Mouse (Mus musculus) brain, embryonic 14.5 days (tissue): Measurements from ENCODE around the gene Prr5. TPM values are rescaled to one million over a fixed set of nuclear protein-coding genes. Genes with fewer than 3 reads are reported as not detected.
"Not testable (repeated sequence)": the region's sequence is repeated elsewhere in the genome, so short reads cannot be mapped to it uniquely, and the experiment has no call there.

ENCODE experiments used
- DNase-seq: peaks from one replicate; pipeline ENCODE4 v3.0.0-alpha.2; 2011; ENCODE audit warnings: low read depth
- CTCF ChIP-seq: fragments of 200-500 bp; IDR thresholded peaks from 2 replicates; pipeline ENCODE4 v1.5.1; 2012; ENCODE audit warnings: inconsistent platforms, mild to moderate bottlenecking, moderate library complexity, borderline replicate concordance; ENCODE audit not compliant: insufficient read depth, insufficient read length; ENCODE audit errors: extremely low read depth
- POLR2A ChIP-seq: fragments of 200-500 bp; IDR thresholded peaks from 2 replicates; pipeline ENCODE4 v1.6.1; 2012; ENCODE audit warnings: mild to moderate bottlenecking, inconsistent platforms, borderline replicate concordance; ENCODE audit not compliant: poor library complexity, insufficient read depth, insufficient read length, severe bottlenecking; ENCODE audit errors: extremely low read depth
- polyA plus RNA-seq: library from polyadenylated mRNA; depleted of rRNA; stranded (reverse); fragments of >200 nt; gene quantifications from 2 replicates; pipeline ENCODE4 v1.2.3, GENCODE M21; 2012

Gene Prr5
- polyA plus RNA-seq, 1 experiment = 20.9 TPM

DNA sequence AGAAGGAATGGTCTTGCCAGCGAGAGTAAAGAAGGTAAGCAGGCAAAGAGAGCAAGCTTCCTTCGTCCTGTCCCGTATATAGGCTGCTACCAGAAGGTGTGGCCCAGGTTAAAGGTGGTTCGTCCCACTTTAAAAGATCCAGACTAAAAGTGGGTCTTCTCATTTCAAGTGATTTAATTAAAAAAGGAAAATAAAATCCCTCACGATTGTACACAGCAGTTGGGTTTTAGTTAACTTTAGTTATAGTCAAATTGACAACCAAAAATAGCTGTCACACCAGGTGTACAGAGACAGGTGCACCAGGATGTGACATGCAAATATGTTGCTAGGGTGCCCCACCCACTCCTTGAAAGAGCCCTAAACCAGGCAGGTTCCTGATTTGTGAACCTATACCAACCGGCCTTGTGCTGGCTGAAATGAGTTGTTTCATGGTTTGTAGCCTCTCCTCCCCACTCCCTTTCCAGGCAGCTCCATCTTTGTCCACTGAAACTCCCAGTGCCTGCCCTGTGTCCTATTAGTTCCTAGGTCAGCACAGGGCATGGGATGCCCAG lies 36.0 kb downstream of the Prr5 start:
- TF ChIP-seq POLR2A (no peak), CTCF (no peak)

DNA sequence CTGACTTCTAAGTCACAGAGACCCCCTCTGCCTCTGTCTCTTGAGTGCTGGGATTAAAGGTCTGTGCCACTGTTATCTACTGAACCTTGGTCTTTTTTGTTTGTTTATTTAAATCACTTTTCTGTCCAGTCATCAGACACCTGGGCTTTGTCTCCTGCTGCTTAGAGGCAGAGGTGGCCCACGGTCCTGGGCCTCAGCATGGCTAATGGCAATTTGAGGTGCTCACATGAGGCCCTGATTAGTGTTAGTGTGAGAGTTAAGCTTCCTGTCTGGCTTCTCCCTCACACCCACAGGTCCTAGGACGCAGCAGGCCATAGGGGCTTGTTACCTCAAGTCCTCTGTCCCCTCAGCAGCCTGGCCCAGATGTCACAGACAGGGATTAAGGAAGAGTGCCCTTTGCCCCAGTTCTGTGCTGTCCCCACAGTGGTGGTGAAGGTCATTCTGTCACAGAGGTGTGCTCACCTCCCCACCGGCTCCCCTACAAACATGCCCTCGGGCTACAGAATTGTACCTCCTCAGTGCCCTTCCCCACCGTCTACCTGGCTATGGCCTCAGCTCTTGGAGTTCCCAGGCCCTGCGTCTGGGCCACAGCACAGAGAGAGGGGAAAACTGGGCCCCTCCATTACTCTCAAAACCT lies 37.7 kb downstream of the Prr5 start:
- TF ChIP-seq POLR2A (no peak), CTCF (no peak)
- no peak for DNase-seq

More for the DNA sequence above, 36.0 kb downstream of the Prr5 start:
- DNase-seq = no peak

DNA sequence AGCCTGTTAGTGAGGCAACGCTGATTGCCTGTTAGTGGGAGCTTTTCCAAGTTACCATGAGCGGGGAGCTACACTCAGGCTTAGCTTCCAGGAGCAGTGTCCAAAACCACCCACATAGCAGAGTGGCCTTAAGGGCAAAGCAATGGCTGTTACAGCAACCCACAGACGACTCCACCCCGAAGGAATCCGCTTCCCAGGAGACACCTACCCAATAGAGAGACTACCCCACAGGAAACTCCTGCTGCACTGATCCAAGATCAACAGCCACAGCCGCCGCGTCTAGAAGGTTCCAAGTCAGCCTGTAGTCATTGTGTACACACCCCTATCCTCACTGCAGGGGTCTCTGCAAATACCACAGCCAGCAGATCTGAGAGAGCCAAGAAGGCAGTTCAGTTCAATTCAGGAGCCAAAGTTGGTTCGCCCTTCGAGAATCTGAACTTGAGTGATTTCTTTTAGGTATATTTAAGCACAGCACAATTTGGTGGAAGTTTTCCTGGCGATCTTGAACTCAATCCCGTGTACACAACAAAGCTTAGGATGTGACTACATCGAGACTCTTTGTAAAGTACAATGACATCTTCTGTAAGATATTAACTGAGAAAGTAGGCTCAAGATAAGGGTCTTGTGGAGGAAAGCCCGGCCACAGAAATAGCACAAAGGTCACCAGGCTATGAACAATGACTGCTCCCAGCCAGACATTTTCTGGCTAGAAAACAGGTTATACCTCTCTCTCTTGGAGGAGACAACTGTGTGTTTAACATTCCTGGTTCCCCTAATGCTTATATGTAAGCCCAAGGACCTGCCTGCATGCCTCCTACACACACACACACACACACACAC lies 43.4 kb downstream of the Prr5 start:
- no peak for TF ChIP-seq CTCF
- TF ChIP-seq POLR2A = no peak
- peak; percentile 19 for DNase-seq

DNA sequence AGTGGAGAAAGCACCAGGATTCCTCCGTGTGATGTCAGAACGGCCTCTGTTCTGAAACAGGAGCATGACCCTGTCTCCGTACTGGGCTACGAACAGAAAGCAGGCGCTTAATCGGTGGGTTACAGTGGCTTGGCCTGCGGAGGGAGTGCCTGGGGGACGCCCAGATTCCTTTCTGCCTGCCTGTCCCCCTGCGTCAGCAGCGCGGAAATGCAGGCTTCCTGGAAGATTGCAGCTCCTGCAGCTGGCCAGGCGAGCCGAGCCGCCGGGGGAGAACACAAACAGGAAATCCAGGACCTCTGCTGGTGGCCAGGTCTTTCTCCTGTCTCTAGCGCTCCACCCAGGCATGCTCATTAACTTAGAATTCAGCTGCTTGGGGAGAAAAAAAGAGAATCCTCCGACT lies 45.3 kb downstream of the Prr5 start:
- DNase-seq = peak; percentile 86
- TF ChIP-seq POLR2A (no peak), CTCF (peak; percentile 45; the same call in 1 of the 2 replicates)

DNA sequence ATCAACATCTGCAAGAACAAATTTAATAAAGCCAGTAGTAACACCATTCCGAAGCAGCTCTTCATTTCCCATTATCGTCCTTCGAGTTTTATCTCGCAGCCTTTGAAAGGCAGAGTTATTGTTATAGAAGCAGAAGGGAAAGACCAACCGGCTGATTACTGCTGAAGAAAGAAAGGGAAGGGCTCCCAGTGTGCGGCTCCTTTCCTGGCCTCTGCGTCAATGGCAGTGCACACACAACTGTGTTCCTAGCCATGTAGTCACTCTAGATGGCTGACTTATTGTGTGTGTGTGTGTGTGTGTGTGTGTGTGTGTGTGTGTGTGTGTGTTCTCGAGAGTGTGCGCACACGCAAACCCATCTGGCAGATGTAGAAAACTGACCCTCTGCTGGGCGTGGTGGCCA lies 45.7 kb downstream of the Prr5 start:
- DNase-seq = no peak
- TF ChIP-seq CTCF (no peak), POLR2A (no peak)

DNA sequence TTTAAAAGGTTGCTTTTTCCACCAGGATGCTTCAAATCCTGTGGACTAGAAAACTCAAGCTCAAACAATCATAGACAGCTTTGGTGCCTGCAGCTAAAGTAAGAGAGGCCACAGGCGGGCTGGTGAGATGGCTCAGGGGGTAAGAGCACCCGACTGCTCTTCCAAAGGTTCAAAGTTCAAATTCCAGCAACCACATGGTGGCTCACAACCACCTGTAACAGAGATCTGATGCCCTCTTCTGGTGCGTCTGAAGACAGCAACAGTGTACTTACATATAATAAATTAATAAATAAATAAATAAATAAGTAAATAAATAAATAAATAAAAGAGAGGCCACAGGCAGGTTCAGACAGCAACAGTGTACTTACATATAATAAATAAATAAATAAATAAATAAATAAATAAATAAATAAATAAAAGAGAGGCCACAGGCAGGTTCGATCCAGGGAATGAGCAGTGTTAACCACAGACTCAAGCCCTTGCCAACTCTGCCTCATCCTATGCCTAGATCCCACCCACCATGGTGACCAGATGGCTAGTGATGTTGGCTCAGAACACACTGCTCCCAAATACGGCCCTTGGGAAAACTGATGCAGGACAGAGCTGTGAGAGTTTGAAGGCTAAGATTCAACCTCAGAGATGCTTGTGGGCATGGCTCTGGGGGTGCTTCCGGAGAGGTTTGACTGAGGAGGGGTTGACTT lies 48.3 kb downstream of the Prr5 start:
- not testable (repeated sequence) for DNase-seq

DNA sequence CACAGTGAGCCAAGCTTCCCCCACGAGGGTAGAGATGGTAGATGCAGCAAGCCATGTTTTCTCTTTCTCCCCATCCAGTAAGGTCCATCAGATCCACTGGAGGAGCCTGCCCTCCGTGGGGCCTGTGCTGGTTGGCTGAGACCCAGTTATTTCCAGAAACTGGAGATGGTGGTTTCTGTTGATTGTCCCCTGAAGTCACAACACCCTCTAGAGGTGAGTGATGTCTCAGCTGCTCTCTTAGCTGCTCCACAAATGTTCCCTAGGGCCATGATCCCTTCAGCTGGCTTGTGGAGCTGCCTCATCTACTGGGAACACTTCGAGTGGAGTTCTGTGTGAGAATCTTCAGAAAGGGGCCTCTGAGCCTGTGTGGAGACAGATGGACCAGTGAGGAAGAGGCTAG lies 49.4 kb downstream of the Prr5 start:
- DNase-seq = no peak
- TF ChIP-seq CTCF (no peak), POLR2A (no peak)

DNA sequence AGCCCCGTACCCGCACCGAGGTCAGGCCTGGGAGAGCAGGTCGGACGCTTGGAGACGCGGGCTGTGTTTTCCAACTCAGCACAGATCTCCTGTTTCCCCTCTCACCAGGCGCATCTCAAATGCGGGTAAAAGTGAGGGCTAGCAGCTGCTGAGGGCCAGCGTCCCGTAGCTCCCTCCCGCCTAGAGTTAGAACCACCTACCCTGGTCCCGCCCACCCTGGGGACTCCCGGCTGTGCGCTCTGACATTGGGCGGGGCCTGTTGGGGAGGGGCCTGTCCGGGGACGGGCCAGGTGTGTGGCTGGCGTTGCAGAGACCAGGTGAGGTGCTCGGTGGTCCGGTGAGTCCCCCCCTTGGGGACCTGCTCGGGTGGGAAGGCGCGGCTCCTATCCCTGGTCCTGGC lies 50.4 kb downstream of the Prr5 start, which contains the start of gene Arhgap8:
Gene Arhgap8, plus strand, starts transcription at position 262 of the 400 bp plus-strand sequence.
- no peak for DNase-seq
- no peak for TF ChIP-seq CTCF
- TF ChIP-seq POLR2A = no peak

DNA sequence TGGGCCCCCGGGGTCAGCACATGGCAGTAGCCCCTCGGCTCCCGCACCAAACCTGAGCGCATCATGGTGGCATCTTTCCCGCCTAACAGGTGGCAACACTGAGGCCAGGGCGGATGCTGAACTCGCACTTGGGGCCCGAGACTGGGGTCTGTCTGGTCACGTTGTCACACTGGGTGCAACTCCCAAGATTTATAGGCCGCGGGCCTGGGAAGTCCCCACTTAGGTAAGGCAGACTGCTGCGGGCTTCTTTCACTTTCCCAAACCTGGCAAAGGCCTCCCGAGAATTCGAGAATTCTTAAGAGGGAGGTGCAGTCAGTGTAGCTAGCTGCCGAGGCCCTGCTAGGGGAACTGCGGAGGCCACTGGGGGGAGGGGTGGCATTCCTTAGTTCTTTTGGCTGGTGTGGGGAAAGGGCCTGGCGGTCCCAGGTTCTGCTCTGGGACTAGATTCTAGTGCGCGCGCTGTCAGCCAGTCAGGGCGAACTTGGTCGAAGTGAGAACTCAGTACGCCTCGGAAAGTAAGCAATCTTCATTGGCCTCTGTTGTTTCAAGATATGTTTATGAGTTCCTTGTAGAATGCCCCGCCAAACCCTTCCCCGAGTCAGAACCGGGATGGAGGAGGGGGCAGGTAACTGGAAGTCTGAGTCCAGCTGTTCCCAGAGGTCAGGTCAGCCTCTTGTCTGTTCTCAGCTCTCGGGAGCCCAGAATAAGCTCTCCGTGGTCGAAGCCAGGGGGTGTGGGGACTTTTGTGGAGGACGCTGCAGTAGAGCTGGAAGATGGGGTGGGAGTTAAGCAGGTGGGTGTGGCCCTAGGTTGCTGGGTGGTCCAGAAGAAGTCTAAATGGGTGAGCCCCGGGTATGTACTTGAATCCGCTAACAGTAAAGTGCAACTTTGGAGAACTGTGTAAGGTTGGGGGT lies 51.1 kb downstream of the Prr5 start:
- peak; percentile 26 for DNase-seq
- no peak for TF ChIP-seq POLR2A
- TF ChIP-seq CTCF = no peak

DNA sequence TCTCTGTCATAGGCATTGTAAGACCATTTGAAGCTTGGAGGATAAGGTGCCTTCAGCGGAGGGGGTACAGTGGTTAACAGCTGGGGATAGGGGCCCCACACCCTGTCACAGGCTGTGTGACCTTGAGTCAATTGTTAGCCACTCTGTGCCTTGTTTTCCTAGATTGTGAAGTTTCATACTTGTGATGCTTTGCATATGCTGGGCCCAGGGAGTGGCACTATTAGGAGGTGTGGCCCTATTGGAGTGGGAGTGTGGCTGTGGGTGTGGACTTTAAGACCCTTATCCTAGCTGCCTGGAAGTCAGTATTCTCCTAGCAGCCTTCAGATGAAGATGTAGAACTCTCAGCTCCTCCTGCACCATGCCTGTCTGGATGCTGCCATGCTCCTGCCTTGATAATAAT lies 54.2 kb downstream of the Prr5 start:
- DNase-seq = not testable (repeated sequence)

DNA sequence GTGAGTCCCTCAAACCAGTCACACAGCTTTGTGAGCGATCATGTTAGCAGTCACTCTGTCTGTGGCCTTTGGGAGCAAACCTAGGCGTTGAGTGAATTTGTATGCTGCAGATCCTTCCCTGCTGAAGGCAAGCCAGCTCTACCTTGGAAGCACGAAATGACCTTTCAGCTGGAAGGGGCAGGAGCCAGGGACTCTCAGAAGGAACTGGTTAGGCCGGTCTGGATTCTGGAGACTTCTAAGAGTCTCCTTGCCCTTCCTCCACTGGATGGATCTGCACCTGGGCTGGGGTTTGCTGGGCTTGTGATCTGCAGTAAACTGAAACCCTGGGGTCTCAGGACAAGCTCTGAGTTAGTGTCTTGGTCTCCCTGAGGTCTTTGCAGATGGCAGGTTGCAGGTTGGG lies 54.8 kb downstream of the Prr5 start:
- TF ChIP-seq CTCF = no peak
- TF ChIP-seq POLR2A = no peak

More for the DNA sequence above, 54.8 kb downstream of the Prr5 start:
- no peak for DNase-seq
